Mouse (Mus musculus) midbrain, embryonic 15.5 days (tissue): ENCODE measurements around the gene Pex14. TPM values are rescaled to one million over a fixed set of nuclear protein-coding genes. Genes with fewer than 3 reads are reported as not detected.

Source experiments
- ATAC-seq: fragments of 200-750 bp; cut with Nextera tagmentation; replicated peaks from 2 replicates; pipeline ENCODE4 v1.8.0; 2017; ENCODE audit warnings: moderate TSS enrichment
- H3K27ac ChIP-seq: fragments of 300-500 bp; sonication (generic); 2 replicates; pipeline ENCODE4 v1.5.1; 2015; ENCODE audit warnings: mild to moderate bottlenecking, inconsistent platforms
- H3K27me3 ChIP-seq: fragments of 300-500 bp; sonication (generic); replicated peaks from 2 replicates; pipeline ENCODE4 v1.6.1; 2015; ENCODE audit warnings: inconsistent platforms
- H3K36me3 ChIP-seq: fragments of 300-500 bp; sonication (generic); replicated peaks from 2 replicates; pipeline ENCODE4 v1.6.1; 2015; ENCODE audit warnings: inconsistent platforms
- H3K4me1 ChIP-seq: fragments of 300-500 bp; sonication (generic); 2 replicates; pipeline ENCODE4 v1.6.1; 2015; ENCODE audit warnings: inconsistent platforms
- H3K4me2 ChIP-seq: fragments of 300-500 bp; sonication (generic); 2 replicates; pipeline ENCODE4 v1.6.1; 2015; ENCODE audit warnings: inconsistent platforms, mild to moderate bottlenecking, moderate library complexity
- H3K4me3 ChIP-seq: fragments of 300-500 bp; sonication (generic); 2 replicates; pipeline ENCODE4 v1.5.1; 2015; ENCODE audit warnings: mild to moderate bottlenecking, inconsistent platforms
- H3K9ac ChIP-seq: fragments of 300-500 bp; sonication (generic); 2 replicates; pipeline ENCODE4 v1.6.1; 2015; ENCODE audit warnings: mild to moderate bottlenecking, inconsistent platforms
- H3K9me3 ChIP-seq: fragments of 300-500 bp; sonication (generic); 2 replicates; pipeline ENCODE4 v1.6.1; 2016; ENCODE audit warnings: inconsistent platforms
- WGBS: fragments of 180-500 bp; shearing (Covaris S2); methylation state at CpG from one replicate; pipeline ENCODE4 v1.1.7; 2015; ENCODE audit warnings: mixed read lengths; 5-methylcytosine and 5-hydroxymethylcytosine counted together
- polyA plus RNA-seq: library from polyadenylated mRNA; unstranded; fragments of >200 nt; fragmentation: Nextera tagmentation; extraction: Ambion mirVana; gene quantifications from 2 replicates; pipeline ENCODE4 v1.2.1, GENCODE M21; 2015

Gene Pex14
- polyA plus RNA-seq, 1 experiment from 2014 or later: 58.1 TPM

GRCm38 (mm10) chr4:148935211-148935610 is 164.5 kb downstream of the Pex14 start:
- 34% methylated on average over 13 of the region's 13 CpGs for WGBS
- Histone ChIP-seq H3K36me3 (no peaks in the 10 kb centered on the region), H3K9me3 (no peaks in the 10 kb centered on the region), H3K27me3 (peaks cover 36% of the 10 kb centered on the region), H3K27ac (no peak overlapping the region), H3K4me3 (no peak overlapping the region), H3K4me1 (peaks cover 26% of the 10 kb centered on the region), H3K4me2 (no peak overlapping the region), H3K9ac (no peak overlapping the region)
- ATAC-seq: 0 out of 2 replicates have a peak, but pooled peaks have one; percentile 35

- no peak for ATAC-seq
Measured at GRCm38 (mm10) chr4:148933109-148933508, 166.6 kb downstream of the Pex14 start.

GRCm38 (mm10) chr4:148930721-148931229 is 168.9 kb downstream of the Pex14 start:
- no peak overlapping the region for H3K4me3 ChIP-seq
- no peak for ATAC-seq
- H3K36me3 ChIP-seq: no peaks in the 10 kb centered on the region
- peaks cover 36% of the 10 kb centered on the region for H3K4me1 ChIP-seq
- H3K4me2 ChIP-seq: no peak overlapping the region
- H3K9ac ChIP-seq: no peak overlapping the region
- H3K9me3 ChIP-seq: no peaks in the 10 kb centered on the region
- H3K27ac ChIP-seq: no peak overlapping the region; the same call in 1 of the 2 replicates
- 59% methylated on average over 9 of the region's 9 CpGs for WGBS
- peaks cover 36% of the 10 kb centered on the region for H3K27me3 ChIP-seq

More at GRCm38 (mm10) chr4:148933109-148933508, 166.6 kb downstream of the Pex14 start:
- 95% methylated on average over 13 of the region's 13 CpGs for WGBS
- no peak overlapping the region for H3K27ac ChIP-seq
- no peak overlapping the region for H3K4me2 ChIP-seq
- no peaks in the 10 kb centered on the region for H3K36me3 ChIP-seq
- H3K9ac ChIP-seq: no peak overlapping the region
- no peak overlapping the region for H3K4me3 ChIP-seq
- no peaks in the 10 kb centered on the region for H3K9me3 ChIP-seq
- peaks cover 32% of the 10 kb centered on the region for H3K27me3 ChIP-seq
- peaks cover 22% of the 10 kb centered on the region for H3K4me1 ChIP-seq

- H3K9ac ChIP-seq: no peak overlapping the region
- 93% methylated on average over 16 of the region's 16 CpGs for WGBS
- H3K9me3 ChIP-seq: no peaks in the 10 kb centered on the region
- H3K27me3 ChIP-seq: peaks cover 40% of the 10 kb centered on the region
- no peak for ATAC-seq
- no peak overlapping the region for H3K27ac ChIP-seq
- H3K4me2 ChIP-seq: no peak overlapping the region
- H3K36me3 ChIP-seq: no peaks in the 10 kb centered on the region
- no peak overlapping the region for H3K4me3 ChIP-seq
- H3K4me1 ChIP-seq: peaks cover 42% of the 10 kb centered on the region
Measured at GRCm38 (mm10) chr4:148928876-148929275, 170.8 kb downstream of the Pex14 start.

GRCm38 (mm10) chr4:148928316-148928715 is 171.4 kb downstream of the Pex14 start:
- no peak for ATAC-seq
- peaks cover 40% of the 10 kb centered on the region for H3K27me3 ChIP-seq
- H3K36me3 ChIP-seq: no peaks in the 10 kb centered on the region
- H3K27ac ChIP-seq: no peak overlapping the region
- peaks cover 43% of the 10 kb centered on the region for H3K4me1 ChIP-seq
- H3K9me3 ChIP-seq: no peaks in the 10 kb centered on the region
- WGBS: 79% methylated on average over 9 of the region's 9 CpGs
- H3K4me2 ChIP-seq: no peak overlapping the region
- H3K4me3 ChIP-seq: no peak overlapping the region
- no peak overlapping the region for H3K9ac ChIP-seq

- peaks cover 39% of the 10 kb centered on the region for H3K27me3 ChIP-seq
- 28% methylated on average over 8 of the region's 8 CpGs for WGBS
- H3K36me3 ChIP-seq: no peaks in the 10 kb centered on the region
- H3K4me2 ChIP-seq: no peak overlapping the region
- H3K9me3 ChIP-seq: no peaks in the 10 kb centered on the region
- no peak for ATAC-seq
- no peak overlapping the region for H3K9ac ChIP-seq
- H3K4me1 ChIP-seq: peaks cover 58% of the 10 kb centered on the region
- no peak overlapping the region for H3K4me3 ChIP-seq
- no peak overlapping the region for H3K27ac ChIP-seq
Measured at GRCm38 (mm10) chr4:148926459-148926858, 173.2 kb downstream of the Pex14 start.

GRCm38 (mm10) chr4:148925589-148926359 is 173.9 kb downstream of the Pex14 start:
- no peak overlapping the region for H3K27ac ChIP-seq
- WGBS: 30% methylated on average over 18 of the region's 18 CpGs

GRCm38 (mm10) chr4:148923976-148924375 is 175.7 kb downstream of the Pex14 start:
- Histone ChIP-seq H3K4me1 (peaks cover 56% of the 10 kb centered on the region), H3K4me3 (no peak overlapping the region), H3K27me3 (peaks cover 36% of the 10 kb centered on the region), H3K27ac (no peak overlapping the region), H3K4me2 (no peak overlapping the region), H3K9me3 (no peaks in the 10 kb centered on the region), H3K9ac (no peak overlapping the region), H3K36me3 (no peaks in the 10 kb centered on the region)
- no peak for ATAC-seq
- WGBS: 62% methylated on average over 8 of the region's 8 CpGs

More at GRCm38 (mm10) chr4:148925589-148926359, 173.9 kb downstream of the Pex14 start:
- Histone ChIP-seq H3K9ac (no peak overlapping the region), H3K27me3 (peaks cover 36% of the 10 kb centered on the region), H3K4me2 (no peak overlapping the region), H3K4me3 (no peak overlapping the region), H3K36me3 (no peaks in the 10 kb centered on the region), H3K4me1 (peaks cover 59% of the 10 kb centered on the region), H3K9me3 (no peaks in the 10 kb centered on the region)
- ATAC-seq: no peak

- H3K4me1 ChIP-seq: peaks cover 56% of the 10 kb centered on the region
- H3K27ac ChIP-seq: no peak overlapping the region
- peaks cover 30% of the 10 kb centered on the region for H3K27me3 ChIP-seq
- ATAC-seq: no peak
- no peak overlapping the region for H3K4me3 ChIP-seq
- no peaks in the 10 kb centered on the region for H3K36me3 ChIP-seq
- H3K4me2 ChIP-seq: no peak overlapping the region
- no peak overlapping the region for H3K9ac ChIP-seq
- H3K9me3 ChIP-seq: no peaks in the 10 kb centered on the region
- 77% methylated on average over 9 of the region's 9 CpGs for WGBS
Measured at GRCm38 (mm10) chr4:148923414-148923813, 176.3 kb downstream of the Pex14 start.

GRCm38 (mm10) chr4:148922221-148922700 is 177.4 kb downstream of the Pex14 start:
- 10% methylated on average over 16 of the region's 16 CpGs for WGBS

GRCm38 (mm10) chr4:148920610-148921009 is 179.1 kb downstream of the Pex14 start:
- ATAC-seq: no peak
- Histone ChIP-seq H3K9me3 (no peaks in the 10 kb centered on the region), H3K9ac (no peak overlapping the region), H3K4me1 (peaks cover 49% of the 10 kb centered on the region), H3K27me3 (peaks cover 22% of the 10 kb centered on the region), H3K4me3 (no peak overlapping the region), H3K4me2 (no peak overlapping the region), H3K27ac (no peak overlapping the region), H3K36me3 (no peaks in the 10 kb centered on the region)
- 60% methylated on average over 11 of the region's 11 CpGs for WGBS

More at GRCm38 (mm10) chr4:148922221-148922700, 177.4 kb downstream of the Pex14 start:
- Histone ChIP-seq H3K27ac (peak overlapping the region; percentile 27; the same call in 1 of the 2 replicates), H3K4me2 (peak overlapping the region; percentile 34), H3K27me3 (peaks cover 36% of the 10 kb centered on the region), H3K9me3 (no peaks in the 10 kb centered on the region), H3K4me1 (peaks cover 56% of the 10 kb centered on the region), H3K36me3 (no peaks in the 10 kb centered on the region), H3K4me3 (no peak overlapping the region), H3K9ac (no peak overlapping the region)
- no peak for ATAC-seq

- H3K4me1 ChIP-seq: peaks cover 47% of the 10 kb centered on the region
- ATAC-seq: no peak
- WGBS: 69% methylated on average over 15 of the region's 15 CpGs
Measured at GRCm38 (mm10) chr4:148918707-148919447, 180.8 kb downstream of the Pex14 start.

More at GRCm38 (mm10) chr4:148918707-148919447, 180.8 kb downstream of the Pex14 start:
- Histone ChIP-seq H3K27me3 (peaks cover 20% of the 10 kb centered on the region), H3K4me2 (no peak overlapping the region), H3K9me3 (no peaks in the 10 kb centered on the region), H3K4me3 (no peak overlapping the region), H3K36me3 (no peaks in the 10 kb centered on the region), H3K9ac (no peak overlapping the region), H3K27ac (no peak overlapping the region)
